Mouse (Mus musculus) gastrocnemius, adult 2 months (tissue): ENCODE results near the gene 4922502D21Rik. TPM values are rescaled to one million over a fixed set of nuclear protein-coding genes. Genes with fewer than 3 reads are reported as not detected.
A peak's percentile ranks its signal among the peaks of the same experiment; 100 is the strongest.

ENCODE experiments used
- DNase-seq: peaks from one replicate; pipeline ENCODE4 v3.0.0; 2022
- H3K27ac ChIP-seq: fragments of 200-600 bp; 2 replicates; pipeline ENCODE4 v1.8.1; 2022; ENCODE audit warnings: mild to moderate bottlenecking
- H3K4me3 ChIP-seq: fragments of 200-600 bp; 2 replicates; pipeline ENCODE4 v1.8.1; 2022; ENCODE audit warnings: mild to moderate bottlenecking, moderate library complexity
- CTCF ChIP-seq: fragments of 200-600 bp; IDR thresholded peaks from 2 replicates; pipeline ENCODE4 v1.8.1; 2022; ENCODE audit warnings: antibody characterized with exemption, mild to moderate bottlenecking, moderate library complexity
- intact Hi-C: fragments of 180-260 bp; cut with DNase I; formaldehyde crosslinking; loops from one replicate; pipeline ENCODE4 v1.15.1; 2025
- total RNA-seq, 2 experiments: library from RNA; stranded (reverse); gene quantifications; 2 replicates each; pipeline ENCODE4 v1.2.3; 2021

4922502D21Rik gene
- total RNA-seq, 2 experiments from 2014 or later = not detected

GRCm38 (mm10) chr6:129337751-129338150 is 6.2 kb upstream of the 4922502D21Rik start:
- no peak for TF ChIP-seq CTCF

DNA sequence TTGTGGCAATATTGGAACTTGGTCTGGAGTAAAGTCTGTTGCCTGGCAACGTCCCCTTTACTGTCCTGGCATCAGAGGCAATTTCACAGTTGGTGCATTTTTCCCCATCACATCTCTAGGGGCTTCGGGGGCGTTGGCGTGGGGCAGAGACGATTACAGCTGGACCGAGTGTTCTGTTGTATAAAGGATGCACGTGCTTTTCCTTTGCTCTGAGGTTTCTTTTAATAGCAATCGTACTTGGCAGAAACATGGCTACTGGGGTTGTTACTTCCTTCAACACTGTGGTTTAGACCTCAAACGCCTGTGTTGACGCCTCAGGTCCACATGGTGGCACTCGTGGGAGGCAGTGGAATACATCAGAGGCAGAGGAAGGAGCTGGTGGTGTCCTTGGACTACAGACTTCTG is 2.1 kb upstream of the 4922502D21Rik start:
- peak; percentile 26 for DNase-seq
- intact Hi-C loops = no loop called here
- TF ChIP-seq CTCF = peak; percentile 40
- Histone ChIP-seq H3K27ac (no peak overlapping the region), H3K4me3 (no peak overlapping the region)

More at GRCm38 (mm10) chr6:129337751-129338150, 6.2 kb upstream of the 4922502D21Rik start:
- DNase-seq = no peak
- intact Hi-C loops = no loop called here
- H3K4me3 ChIP-seq = no peak overlapping the region
- no peak overlapping the region for H3K27ac ChIP-seq

GRCm38 (mm10) chr6:129326568-129327150 is 4.9 kb downstream of the 4922502D21Rik start:
- Histone ChIP-seq H3K4me3 (no peak overlapping the region), H3K27ac (no peak overlapping the region)
- DNase-seq = no peak
- TF ChIP-seq CTCF = no peak
- intact Hi-C loops = no loop called here

DNA sequence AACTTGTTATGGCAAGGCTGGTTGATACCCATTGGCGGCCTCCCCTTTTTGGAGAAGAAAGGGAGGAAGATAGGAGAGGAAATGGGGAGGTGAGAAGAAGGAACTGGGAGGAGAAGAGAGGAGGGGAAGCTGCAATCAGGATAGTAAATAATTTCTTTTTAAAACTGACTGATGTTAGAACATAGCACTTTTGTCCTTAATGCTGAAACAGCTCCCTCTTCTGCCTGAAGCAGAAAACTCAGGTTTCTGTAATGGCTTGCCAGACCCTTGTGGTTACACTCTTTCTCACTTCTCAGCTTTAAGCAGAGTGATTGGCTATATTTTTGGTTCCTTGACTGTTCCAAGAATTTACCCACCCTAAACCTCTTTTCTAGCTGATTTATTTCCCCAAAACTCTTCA is 5.6 kb downstream of the 4922502D21Rik start:
- intact Hi-C loops = no loop called here
- DNase-seq = no peak
- no peak overlapping the region for H3K4me3 ChIP-seq
- no peak overlapping the region for H3K27ac ChIP-seq
- TF ChIP-seq CTCF = no peak

DNA sequence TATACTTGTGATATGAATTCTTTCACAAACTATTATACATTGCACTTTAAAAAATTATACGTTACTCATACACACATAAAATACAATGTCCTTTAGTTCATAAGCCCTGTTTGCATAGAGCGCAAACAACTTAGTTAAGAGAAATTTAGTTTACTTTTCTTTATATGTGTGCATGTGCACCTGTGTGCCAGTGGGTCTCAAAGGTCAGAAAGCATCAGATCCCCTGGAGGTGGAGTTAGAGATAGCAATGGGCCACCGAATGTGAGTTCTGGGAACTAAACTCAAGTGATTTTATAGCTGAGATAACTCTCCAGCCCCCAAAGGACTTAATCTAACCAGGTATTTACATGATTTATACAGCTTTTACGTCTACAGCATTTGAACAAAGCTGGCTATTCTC is 12.3 kb downstream of the 4922502D21Rik start:
- intact Hi-C loops = no loop called here
- Histone ChIP-seq H3K4me3 (no peak overlapping the region), H3K27ac (no peak overlapping the region)
- DNase-seq = no peak
- no peak for TF ChIP-seq CTCF

GRCm38 (mm10) chr6:129318395-129318794 is 13.2 kb downstream of the 4922502D21Rik start:
- no peak for TF ChIP-seq CTCF
- DNase-seq = no peak
- intact Hi-C loops = no loop called here
- Histone ChIP-seq H3K27ac (no peak overlapping the region), H3K4me3 (no peak overlapping the region)

GRCm38 (mm10) chr6:129316463-129316862 is 15.1 kb downstream of the 4922502D21Rik start:
- no peak for TF ChIP-seq CTCF
- no peak for DNase-seq
- intact Hi-C loops = no loop called here
- Histone ChIP-seq H3K4me3 (no peak overlapping the region), H3K27ac (no peak overlapping the region)

- H3K27ac ChIP-seq = no peak overlapping the region
- no peak overlapping the region for H3K4me3 ChIP-seq
- DNase-seq = no peak
- intact Hi-C loops = no loop called here
- TF ChIP-seq CTCF = no peak
Observed at GRCm38 (mm10) chr6:129315698-129316097, 15.9 kb downstream of the 4922502D21Rik start.

- no peak overlapping the region for H3K4me3 ChIP-seq
- TF ChIP-seq CTCF = no peak
- DNase-seq = no peak
- no peak overlapping the region for H3K27ac ChIP-seq
- intact Hi-C loops = no loop called here
Observed at GRCm38 (mm10) chr6:129314655-129315168, 16.9 kb downstream of the 4922502D21Rik start.

- DNase-seq = no peak
- no peak for TF ChIP-seq CTCF
- Histone ChIP-seq H3K4me3 (no peak overlapping the region), H3K27ac (no peak overlapping the region)
- intact Hi-C loops = no loop called here
Observed at GRCm38 (mm10) chr6:129312499-129312898, 19.1 kb downstream of the 4922502D21Rik start.

DNA sequence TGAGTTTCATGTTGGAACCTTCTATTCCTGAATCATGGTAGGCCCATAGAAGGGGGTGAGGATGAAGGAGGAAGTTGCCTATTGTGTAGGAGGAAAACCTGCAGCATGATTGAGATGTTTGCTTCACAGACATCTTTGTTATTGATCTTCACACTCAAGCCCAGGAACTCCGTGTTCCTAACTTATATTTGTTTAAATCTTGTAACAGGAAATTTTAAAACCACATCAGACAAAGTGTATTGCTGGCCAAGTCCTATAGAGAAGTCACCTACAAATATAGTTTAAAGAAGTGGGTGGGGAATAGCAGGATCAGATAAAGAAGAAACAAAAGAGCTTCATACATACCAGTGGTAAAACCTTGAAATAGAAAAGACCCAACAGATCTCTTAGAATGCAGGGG is 27.4 kb downstream of the 4922502D21Rik start:
- DNase-seq = no peak
- Histone ChIP-seq H3K4me3 (no peak overlapping the region), H3K27ac (no peak overlapping the region)
- intact Hi-C loops = no loop called here
- no peak for TF ChIP-seq CTCF

- H3K27ac ChIP-seq = no peak overlapping the region
- no peak for TF ChIP-seq CTCF
- DNase-seq = no peak
- intact Hi-C loops = no loop called here
- H3K4me3 ChIP-seq = no peak overlapping the region
Observed at GRCm38 (mm10) chr6:129288708-129289107, 42.9 kb downstream of the 4922502D21Rik start.

GRCm38 (mm10) chr6:129284384-129285104 is 47.1 kb downstream of the 4922502D21Rik start:
- no peak for DNase-seq
- TF ChIP-seq CTCF = no peak
- Histone ChIP-seq H3K4me3 (no peak overlapping the region), H3K27ac (no peak overlapping the region)
- intact Hi-C loops = no loop called here
